Mouse (Mus musculus) forebrain, embryonic 10.5 days (tissue): ENCODE data around the gene Tyrp1. TPM values are rescaled to one million over a fixed set of nuclear protein-coding genes. Genes with fewer than 3 reads are reported as not detected.

Source experiments
- DNase-seq: peaks from one replicate; pipeline ENCODE4 v3.0.0-alpha.2; 2017; ENCODE audit warnings: low spot score; ENCODE audit errors: extremely low spot score
- H3K27ac ChIP-seq: fragments of 300-500 bp; sonication (generic); 2 replicates; pipeline ENCODE4 v1.5.1; 2016; ENCODE audit warnings: mild to moderate bottlenecking
- H3K27me3 ChIP-seq: fragments of 300-500 bp; sonication (generic); 2 replicates; pipeline ENCODE4 v1.6.1; 2016; ENCODE audit warnings: mild to moderate bottlenecking; ENCODE audit not compliant: poor library complexity, severe bottlenecking
- H3K36me3 ChIP-seq: fragments of 300-500 bp; sonication (generic); replicated peaks from 2 replicates; pipeline ENCODE4 v1.6.1; 2016; ENCODE audit warnings: mild to moderate bottlenecking, moderate library complexity
- H3K4me1 ChIP-seq: fragments of 300-500 bp; sonication (generic); 2 replicates; pipeline ENCODE4 v1.6.1; 2016
- H3K4me3 ChIP-seq: fragments of 300-500 bp; sonication (generic); 2 replicates; pipeline ENCODE4 v1.5.1; 2016; ENCODE audit warnings: mild to moderate bottlenecking, moderate library complexity
- H3K9me3 ChIP-seq: fragments of 300-500 bp; sonication (generic); 2 replicates; pipeline ENCODE4 v1.6.1; 2016; ENCODE audit warnings: mild to moderate bottlenecking, moderate library complexity
- WGBS: fragments of 180-500 bp; shearing (Covaris S2); methylation state at CpG from one replicate; pipeline ENCODE4 v1.1.7; 2016; 5-methylcytosine and 5-hydroxymethylcytosine counted together
- polyA plus RNA-seq: library from polyadenylated mRNA; unstranded; fragments of >200 nt; fragmentation: Nextera tagmentation; extraction: Ambion mirVana; gene quantifications from 2 replicates; pipeline ENCODE4 v1.2.1, GENCODE M21; 2016

The Tyrp1 gene
- 0.58 and 1.6 TPM in 2 replicates for polyA plus RNA-seq

DNA sequence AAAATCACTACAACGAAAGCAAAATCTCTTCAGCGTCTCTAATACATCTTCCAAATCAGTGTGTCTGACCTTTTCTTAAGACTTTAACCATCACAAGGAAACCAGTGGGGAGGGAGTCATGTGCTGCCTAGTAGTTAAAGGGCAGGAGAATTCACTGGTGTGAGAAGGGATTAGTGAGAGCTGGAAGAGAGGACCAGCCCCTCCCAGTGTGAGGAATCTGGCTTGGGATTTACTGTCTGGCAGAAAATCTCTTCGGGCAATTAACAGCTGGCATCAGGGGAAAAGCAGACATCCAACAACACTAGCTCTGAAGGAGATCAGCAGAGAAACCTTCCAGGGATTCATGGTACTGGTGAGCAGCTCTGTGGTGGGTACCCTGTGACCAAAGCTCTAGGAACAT lies at the start of gene Tyrp1:
Gene Tyrp1 (plus strand): TSS at position 74 of the 400 bp plus-strand sequence.
- no peak within 1 kb of the TSS for H3K27ac ChIP-seq
- H3K36me3 ChIP-seq, result no peaks in the 10 kb centered on the region
- peaks cover 4% of the 10 kb centered on the region; the same call in 1 of the 2 replicates for H3K4me1 ChIP-seq
- no peaks in the 10 kb centered on the region for H3K27me3 ChIP-seq
- WGBS, result 26% methylated on average over 3 of the region's 3 CpGs
- H3K4me3 ChIP-seq, result no peak within 1 kb of the TSS
- no peak for DNase-seq
- H3K9me3 ChIP-seq, result no peaks in the 10 kb centered on the region

- Histone ChIP-seq H3K27me3 (no peaks in the 10 kb centered on the region), H3K9me3 (no peaks in the 10 kb centered on the region), H3K4me3 (no peak overlapping the region), H3K4me1 (no peaks in the 10 kb centered on the region), H3K36me3 (no peaks in the 10 kb centered on the region), H3K27ac (no peak overlapping the region)
- WGBS, result 89% methylated on average over 1 of the region's 1 CpGs
- no peak for DNase-seq
Measured at GRCm38 (mm10) chr4:80788339-80788738, 45.6 kb upstream of the Tyrp1 start.

- no peak for DNase-seq
- Histone ChIP-seq H3K36me3 (no peaks in the 10 kb centered on the region), H3K27ac (no peak overlapping the region), H3K27me3 (no peaks in the 10 kb centered on the region), H3K4me1 (no peaks in the 10 kb centered on the region), H3K9me3 (no peaks in the 10 kb centered on the region), H3K4me3 (no peak overlapping the region)
Measured at GRCm38 (mm10) chr4:80819511-80819910, 14.4 kb upstream of the Tyrp1 start.

DNA sequence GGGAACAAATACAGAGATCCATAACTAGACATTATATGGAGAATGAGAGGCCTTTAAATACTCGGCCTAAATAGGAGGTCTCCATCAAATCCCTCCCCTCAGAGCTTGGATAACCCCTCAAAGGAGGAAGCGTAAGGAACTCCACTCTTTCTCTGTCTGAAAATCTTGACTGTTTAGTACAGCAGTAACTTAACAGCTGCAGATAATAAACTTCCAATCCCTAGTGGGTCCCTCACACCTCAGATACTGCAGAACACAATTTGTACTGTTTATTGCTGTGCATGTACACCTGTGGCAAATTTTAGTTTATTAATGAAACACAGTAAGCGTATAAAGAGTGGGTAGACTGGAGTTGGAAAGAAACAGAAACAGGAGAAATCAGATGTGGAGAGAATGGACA lies 12.0 kb upstream of the Tyrp1 start:
- Histone ChIP-seq H3K9me3 (no peaks in the 10 kb centered on the region), H3K27ac (no peak overlapping the region), H3K36me3 (no peaks in the 10 kb centered on the region), H3K4me1 (no peaks in the 10 kb centered on the region), H3K27me3 (no peaks in the 10 kb centered on the region), H3K4me3 (no peak overlapping the region)
- DNase-seq, result no peak
- 85% methylated on average over 3 of the region's 3 CpGs for WGBS

- Histone ChIP-seq H3K27ac (no peak overlapping the region), H3K4me1 (no peaks in the 10 kb centered on the region), H3K4me3 (no peak overlapping the region), H3K27me3 (no peaks in the 10 kb centered on the region), H3K36me3 (no peaks in the 10 kb centered on the region), H3K9me3 (no peaks in the 10 kb centered on the region)
- no peak for DNase-seq
- WGBS, result 67% methylated on average over 2 of the region's 2 CpGs
Measured at GRCm38 (mm10) chr4:80828232-80828631, 5.7 kb upstream of the Tyrp1 start.

DNA sequence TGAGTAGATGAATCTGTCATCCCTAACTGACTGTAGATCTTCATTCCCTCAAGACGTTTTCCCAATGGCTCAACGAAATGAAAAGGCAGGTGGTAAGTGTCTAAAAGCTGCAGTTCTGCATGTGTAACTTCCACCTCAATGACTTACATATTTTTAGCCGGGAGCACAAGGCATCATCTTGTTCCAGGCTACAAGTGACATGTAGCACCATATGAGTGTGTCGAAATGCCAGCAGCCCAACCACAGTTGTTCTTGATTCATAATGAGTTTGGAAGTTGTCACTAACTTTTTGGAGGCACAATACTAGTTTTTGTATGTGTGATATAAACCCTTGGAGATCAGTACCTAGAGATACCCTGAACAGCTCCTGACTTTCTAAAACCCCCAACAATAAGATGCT lies 5.4 kb downstream of the Tyrp1 start:
- 91% methylated on average over 4 of the region's 4 CpGs for WGBS
- Histone ChIP-seq H3K4me3 (no peak overlapping the region), H3K4me1 (no peaks in the 10 kb centered on the region), H3K27me3 (no peaks in the 10 kb centered on the region), H3K27ac (no peak overlapping the region), H3K9me3 (no peaks in the 10 kb centered on the region), H3K36me3 (no peaks in the 10 kb centered on the region)
- no peak for DNase-seq

GRCm38 (mm10) chr4:80841980-80842379 lies 8.1 kb downstream of the Tyrp1 start:
- Histone ChIP-seq H3K27ac (no peak overlapping the region), H3K36me3 (no peaks in the 10 kb centered on the region), H3K4me3 (no peak overlapping the region), H3K4me1 (no peaks in the 10 kb centered on the region), H3K9me3 (no peaks in the 10 kb centered on the region), H3K27me3 (no peaks in the 10 kb centered on the region)
- no peak for DNase-seq
- WGBS, result 100% methylated on average over 1 of the region's 1 CpGs

DNA sequence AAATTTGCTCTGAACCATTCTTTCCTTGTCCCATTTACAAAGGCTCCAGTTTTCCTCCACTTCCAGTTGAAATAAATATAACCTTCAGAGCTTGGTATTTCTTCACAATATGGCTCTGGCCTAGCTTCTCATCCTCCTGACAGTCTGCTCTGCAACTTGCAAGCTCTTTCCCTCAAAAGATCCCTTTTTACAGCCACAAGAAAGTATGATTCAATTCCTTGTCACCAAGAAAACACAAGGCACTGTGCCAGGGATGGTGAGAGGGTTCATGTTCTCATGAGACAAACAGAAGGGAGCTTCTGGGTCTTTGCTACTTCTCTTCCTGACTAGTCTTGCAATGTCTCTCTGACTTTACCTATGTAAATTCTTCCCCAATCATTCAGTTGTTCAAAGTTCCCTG lies 9.8 kb downstream of the Tyrp1 start:
- H3K9me3 ChIP-seq, result no peaks in the 10 kb centered on the region
- DNase-seq, result no peak
- H3K27ac ChIP-seq, result no peak overlapping the region
- H3K36me3 ChIP-seq, result no peaks in the 10 kb centered on the region
- H3K4me1 ChIP-seq, result no peaks in the 10 kb centered on the region
- H3K27me3 ChIP-seq, result no peaks in the 10 kb centered on the region
- no peak overlapping the region for H3K4me3 ChIP-seq

GRCm38 (mm10) chr4:80846052-80846451 lies 12.1 kb downstream of the Tyrp1 start:
- H3K4me1 ChIP-seq, result no peaks in the 10 kb centered on the region
- no peak overlapping the region for H3K27ac ChIP-seq
- no peaks in the 10 kb centered on the region for H3K9me3 ChIP-seq
- no peak overlapping the region for H3K4me3 ChIP-seq
- no peaks in the 10 kb centered on the region for H3K27me3 ChIP-seq
- no peak for DNase-seq
- no peaks in the 10 kb centered on the region for H3K36me3 ChIP-seq
- 79% methylated on average over 3 of the region's 3 CpGs for WGBS

GRCm38 (mm10) chr4:80852590-80853425 lies 18.9 kb downstream of the Tyrp1 start:
- Histone ChIP-seq H3K4me3 (no peak overlapping the region), H3K27ac (no peak overlapping the region), H3K4me1 (peaks cover 8% of the 10 kb centered on the region; the same call in 1 of the 2 replicates), H3K27me3 (no peaks in the 10 kb centered on the region), H3K36me3 (no peaks in the 10 kb centered on the region), H3K9me3 (no peaks in the 10 kb centered on the region)
- WGBS, result 87% methylated on average over 7 of the region's 7 CpGs
- DNase-seq, result no peak

- Histone ChIP-seq H3K4me1 (peaks cover 8% of the 10 kb centered on the region; the same call in 1 of the 2 replicates), H3K36me3 (no peaks in the 10 kb centered on the region), H3K27me3 (no peaks in the 10 kb centered on the region), H3K9me3 (no peaks in the 10 kb centered on the region), H3K27ac (no peak overlapping the region), H3K4me3 (no peak overlapping the region)
- WGBS, result 79% methylated on average over 9 of the region's 9 CpGs
- no peak for DNase-seq
Measured at GRCm38 (mm10) chr4:80855495-80855894, 21.6 kb downstream of the Tyrp1 start.

- Histone ChIP-seq H3K9me3 (no peaks in the 10 kb centered on the region), H3K4me1 (peaks cover 6% of the 10 kb centered on the region), H3K27me3 (no peaks in the 10 kb centered on the region), H3K27ac (no peak overlapping the region), H3K4me3 (no peak overlapping the region), H3K36me3 (no peaks in the 10 kb centered on the region)
- WGBS, result 92% methylated on average over 9 of the region's 9 CpGs
- no peak for DNase-seq
Measured at GRCm38 (mm10) chr4:80862962-80863361, 29.0 kb downstream of the Tyrp1 start.

GRCm38 (mm10) chr4:80863906-80864305 lies 30.0 kb downstream of the Tyrp1 start:
- Histone ChIP-seq H3K27ac (no peak overlapping the region), H3K4me1 (peaks cover 6% of the 10 kb centered on the region), H3K9me3 (no peaks in the 10 kb centered on the region), H3K36me3 (no peaks in the 10 kb centered on the region), H3K4me3 (no peak overlapping the region), H3K27me3 (no peaks in the 10 kb centered on the region)
- DNase-seq, result no peak
- WGBS, result 72% methylated on average over 7 of the region's 7 CpGs
